Mouse (Mus musculus): ENCODE measurements at regions not wholly inside any gene's neighbourhood (a gene's known extent, or its start where the extent isn't known, plus 50 kb on each side); places are given as distances from the start of the nearest gene placed in this dataset.

DNA sequence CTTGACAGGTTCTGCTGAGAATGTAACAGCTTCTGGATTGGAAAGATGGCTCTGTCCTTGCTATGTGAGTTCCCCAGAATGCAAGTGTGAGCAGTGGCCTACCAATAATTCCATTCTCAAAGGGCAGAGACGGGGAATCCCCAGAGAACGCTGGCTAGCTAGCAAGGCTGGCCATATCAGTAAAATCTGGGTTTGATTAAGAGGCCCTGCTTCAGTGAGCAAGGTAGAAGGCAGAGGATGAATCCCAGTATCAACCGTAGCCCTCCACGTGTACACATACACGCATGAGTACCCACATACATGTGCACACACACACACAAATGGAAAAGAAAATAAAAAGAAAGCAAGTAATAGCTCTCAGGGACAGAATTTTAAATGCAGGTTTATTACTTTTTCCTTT is 55.3 kb downstream of the Tril start:
- DNase-seq (ENCODE audit: low read depth) = no peak

DNA sequence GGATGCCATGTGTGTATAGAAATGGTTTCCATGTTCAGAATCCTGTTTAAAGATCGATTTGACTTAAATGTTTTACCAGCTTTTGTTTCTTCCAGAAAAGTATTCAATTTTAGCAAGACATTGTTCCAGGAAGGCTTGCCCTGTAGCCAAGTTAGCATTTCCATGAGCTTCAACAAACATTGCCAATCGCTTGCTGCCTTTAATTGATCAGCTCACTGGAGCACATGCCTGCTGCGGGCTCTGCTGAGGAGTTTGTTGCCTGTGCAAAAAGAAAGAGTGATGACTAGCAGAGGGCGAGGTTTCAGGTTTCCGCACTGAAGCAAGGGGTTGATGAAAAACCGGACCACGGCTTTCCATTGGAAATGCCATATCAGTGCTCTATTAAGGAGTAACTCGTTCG is 58.0 kb downstream of the Tril start:
- DNase-seq (ENCODE audit: low read depth) = no peak

DNA sequence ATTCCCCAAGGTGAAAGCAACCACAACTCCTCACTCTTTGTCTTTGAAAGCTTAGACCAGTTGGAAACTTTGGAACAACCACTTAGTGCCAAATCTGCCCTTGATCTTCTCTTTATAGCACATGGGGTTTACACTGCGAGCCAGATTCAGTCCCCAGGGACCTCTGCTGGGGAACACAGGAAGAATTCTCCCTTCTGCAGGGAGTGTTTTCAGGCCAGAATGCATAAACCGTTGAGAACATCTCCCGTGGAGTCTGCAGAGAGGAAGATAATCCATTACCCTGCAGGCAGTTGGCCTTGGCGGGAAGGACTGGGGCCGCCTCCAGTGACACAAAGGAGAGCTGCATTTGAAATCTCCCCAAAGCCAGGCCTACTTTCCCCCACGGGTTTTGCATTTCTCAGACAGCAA is 60.0 kb downstream of the Tril start:
- DNase-seq (ENCODE audit: low read depth) = peak; percentile 61

DNA sequence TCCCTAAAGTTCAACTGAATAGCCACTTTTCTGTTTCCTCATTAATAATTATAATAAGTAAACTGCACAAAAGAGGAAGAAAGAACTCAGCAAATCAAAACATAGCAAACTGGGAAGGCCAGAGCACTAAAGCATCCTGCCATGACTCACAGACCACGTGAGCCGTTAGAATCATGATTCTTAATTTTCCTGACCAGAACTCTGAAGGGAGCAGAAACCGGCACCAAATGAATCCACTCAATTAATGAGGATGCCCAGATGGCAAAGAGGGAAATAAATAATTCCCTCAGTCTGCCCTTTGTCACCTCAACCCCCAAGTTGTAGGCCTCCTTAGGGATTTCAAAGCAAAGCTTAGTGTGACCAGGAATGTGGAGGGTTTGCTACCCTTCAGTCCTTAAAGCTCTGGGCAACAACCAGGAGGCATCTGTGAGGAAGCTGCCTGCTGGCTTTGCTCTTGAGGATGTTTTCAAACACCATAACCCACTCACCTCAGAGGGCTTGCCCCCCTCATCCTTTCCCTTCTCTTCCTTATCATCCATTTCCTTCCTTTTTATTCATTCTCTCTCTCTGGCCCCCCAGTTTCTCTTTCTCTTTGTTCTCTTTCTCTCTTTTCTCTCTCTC is 60.8 kb downstream of the Tril start:
- no peak for DNase-seq (ENCODE audit: low read depth)

DNA sequence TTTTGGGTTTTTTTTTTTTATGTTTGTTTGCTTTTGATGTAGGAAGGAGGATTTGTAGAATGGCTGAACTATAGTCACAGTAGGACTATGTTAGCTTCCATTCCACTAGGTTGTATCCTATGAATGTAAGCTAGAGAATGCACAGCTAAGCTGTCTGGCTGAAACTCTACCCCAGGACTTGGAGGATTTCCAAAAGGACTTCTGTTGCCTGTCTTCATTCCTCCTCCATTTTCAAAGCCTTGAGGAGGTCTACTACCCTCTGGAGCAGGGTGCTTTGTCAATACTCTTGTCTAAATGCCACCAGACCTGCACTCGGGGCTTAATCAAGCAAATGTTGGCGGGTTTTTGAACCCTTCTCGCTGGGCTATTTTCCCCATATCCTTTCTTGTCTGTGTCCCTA is 66.3 kb downstream of the Tril start:
- DNase-seq (ENCODE audit: low read depth) = no peak

DNA sequence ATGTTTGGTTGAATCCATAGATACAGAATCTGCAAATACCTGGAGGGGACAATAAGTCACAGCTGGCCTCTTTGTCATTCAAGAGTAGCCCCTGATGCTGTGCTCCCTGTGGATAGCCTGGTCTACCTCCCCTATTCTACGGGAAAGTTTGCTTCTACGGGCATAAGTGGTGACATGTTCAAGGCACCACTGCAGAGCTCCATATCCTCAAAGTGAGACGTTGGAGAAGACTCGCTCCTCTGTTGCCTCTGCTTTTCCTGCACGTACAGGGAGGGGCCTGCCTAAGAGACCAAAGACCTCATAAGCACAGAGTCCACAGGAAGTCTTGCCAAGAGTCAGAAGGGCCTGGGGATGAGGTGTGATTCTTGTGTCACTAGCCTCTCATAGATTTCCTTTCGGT is 70.1 kb downstream of the Tril start:
- DNase-seq (ENCODE audit: low read depth) = no peak

Measured in NIH3T3 (cell line).